Mouse (Mus musculus): ENCODE results near the gene Stub1.

DNA sequence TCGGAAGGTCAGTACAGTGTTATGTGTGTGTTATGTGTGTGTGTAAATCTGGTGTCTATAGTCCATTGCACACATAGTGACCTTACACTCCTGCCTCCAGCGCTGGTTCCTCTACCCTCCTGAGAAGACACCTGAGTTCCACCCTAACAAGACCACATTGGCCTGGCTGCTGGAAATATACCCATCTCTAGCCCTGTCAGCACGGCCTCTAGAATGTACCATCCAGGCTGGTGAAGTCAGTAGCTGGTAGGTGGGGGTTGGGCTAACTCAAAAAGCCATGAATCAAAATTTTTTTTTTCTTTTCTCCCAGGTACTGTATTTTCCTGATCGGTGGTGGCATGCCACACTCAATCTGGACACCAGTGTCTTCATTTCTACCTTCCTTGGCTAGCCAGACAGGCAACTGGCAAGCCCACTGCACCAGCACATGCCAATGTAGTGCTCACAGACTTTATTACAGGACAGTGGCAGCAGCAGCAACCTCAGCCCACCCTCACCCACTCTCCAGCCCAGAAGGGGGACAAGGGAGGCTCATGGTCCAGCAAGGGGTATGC is 2.9 kb downstream of the Stub1 start:
- TF ChIP-seq POLR2A (IDR thresholded peaks at IDR 0.05; ENCODE audit: insufficient read length, low read depth) (peak; percentile 26), TCF12 (IDR thresholded peaks at IDR 0.05; ENCODE audit: insufficient read depth, poor library complexity, severe bottlenecking) (no peak), MYOG (IDR thresholded peaks at IDR 0.05; ENCODE audit: control insufficient read depth in 1 of 3, insufficient read depth in 1 of 3, insufficient read length in 2 of 3, low read depth in 2 of 3) (no peak), MYOD1 (IDR thresholded peaks at IDR 0.05; ENCODE audit: control insufficient read depth in 1 of 3, insufficient read length in 2 of 3, low read depth in 2 of 3) (no peak), USF1 (IDR thresholded peaks at IDR 0.05; ENCODE audit: low read depth) (no peak), MAX (IDR thresholded peaks at IDR 0.05; ENCODE audit: low read depth) (no peak), REST (IDR thresholded peaks at IDR 0.05; ENCODE audit: insufficient read depth, insufficient read length) (no peak), SRF (IDR thresholded peaks at IDR 0.05; ENCODE audit: control insufficient read depth, insufficient read length, low read depth) (no peak), POLR2AphosphoS2 (IDR thresholded peaks at IDR 0.05; ENCODE audit: insufficient read length, low read depth) (no peak)
